Mouse (Mus musculus) frontal cortex, adult 2 months (tissue): Measurements from ENCODE around the gene Efnb3. TPM values are rescaled to one million over a fixed set of nuclear protein-coding genes. Genes with fewer than 3 reads are reported as not detected.

Source experiments
- DNase-seq, 2 experiments: peaks; one replicate each; pipeline ENCODE4 v3.0.0; 2022; ENCODE audit warnings: low spot score in 1 of 2; ENCODE audit errors: extremely low spot score in 1 of 2
- polyA plus RNA-seq: library from polyadenylated mRNA; depleted of rRNA; stranded (reverse); fragments of >200 nt; gene quantifications from 2 replicates; pipeline ENCODE4 v1.2.3, GENCODE M21; 2012; rRNA removed

Gene Efnb3
- 78.4 and 80.4 TPM in 2 replicates for polyA plus RNA-seq

GRCm38 (mm10) chr11:69559851-69560765, at the start of gene Efnb3:
Gene Efnb3, minus strand, starts transcription at chr11:69560205.
- DNase-seq = peak in 1 of 2 experiments; percentile 50

DNA sequence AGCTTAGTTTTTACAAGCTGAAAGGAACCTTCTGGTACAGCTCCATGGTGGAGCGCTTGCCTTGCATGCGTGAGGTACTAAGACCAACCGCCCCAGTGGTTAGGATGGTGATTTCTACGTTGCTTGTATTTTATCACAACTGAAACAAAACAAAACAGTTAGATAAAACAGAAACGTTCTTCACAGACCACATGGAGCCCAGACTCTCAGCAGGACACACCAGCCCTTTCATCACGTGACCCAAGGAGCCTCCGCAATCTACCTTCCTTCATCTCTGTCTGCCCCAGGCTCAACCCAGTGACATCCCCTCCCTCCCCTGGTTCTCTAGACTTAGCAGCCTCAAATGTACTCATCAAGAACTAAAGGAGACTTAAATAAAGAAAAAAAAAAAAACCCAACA, 49.4 kb upstream of the Efnb3 start:
- no peak for DNase-seq

DNA sequence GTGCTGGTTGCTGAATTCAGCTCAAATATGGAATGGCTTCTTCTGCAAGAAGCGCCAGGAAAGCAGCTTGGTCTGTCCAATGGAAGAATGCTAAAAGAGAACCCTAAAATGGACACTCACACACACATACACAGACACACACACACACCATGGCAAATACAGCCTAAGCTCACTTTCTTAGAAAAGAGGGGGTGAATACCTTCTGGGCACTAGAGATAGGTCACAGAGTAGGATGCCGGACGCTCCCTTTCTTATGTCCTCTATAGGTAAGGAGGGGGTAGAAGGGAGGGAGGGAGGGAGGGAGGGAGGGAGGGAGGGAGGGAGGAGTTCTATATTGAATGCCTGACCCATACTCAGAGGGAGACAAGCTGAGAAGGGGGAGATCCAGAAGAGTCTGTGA, 48.5 kb upstream of the Efnb3 start:
- DNase-seq = no peak

- no peak for DNase-seq
Measured at GRCm38 (mm10) chr11:69606832-69607231, 46.8 kb upstream of the Efnb3 start.

DNA sequence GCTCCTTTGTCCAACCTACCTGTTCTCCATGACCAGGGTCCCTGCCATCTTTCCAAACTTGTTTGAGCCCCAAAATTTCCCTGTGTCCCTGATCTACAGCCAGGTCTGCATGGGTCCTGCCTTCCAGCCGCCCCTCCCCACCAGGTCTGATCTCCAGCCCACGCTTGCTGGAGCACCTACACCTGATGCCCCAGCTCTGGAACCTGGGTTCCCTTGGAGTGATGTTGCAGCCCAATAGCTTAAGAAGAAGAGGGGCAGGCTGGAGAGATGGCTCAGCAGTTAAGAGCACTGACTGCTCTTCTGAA, 46.4 kb upstream of the Efnb3 start:
- no peak for DNase-seq

DNA sequence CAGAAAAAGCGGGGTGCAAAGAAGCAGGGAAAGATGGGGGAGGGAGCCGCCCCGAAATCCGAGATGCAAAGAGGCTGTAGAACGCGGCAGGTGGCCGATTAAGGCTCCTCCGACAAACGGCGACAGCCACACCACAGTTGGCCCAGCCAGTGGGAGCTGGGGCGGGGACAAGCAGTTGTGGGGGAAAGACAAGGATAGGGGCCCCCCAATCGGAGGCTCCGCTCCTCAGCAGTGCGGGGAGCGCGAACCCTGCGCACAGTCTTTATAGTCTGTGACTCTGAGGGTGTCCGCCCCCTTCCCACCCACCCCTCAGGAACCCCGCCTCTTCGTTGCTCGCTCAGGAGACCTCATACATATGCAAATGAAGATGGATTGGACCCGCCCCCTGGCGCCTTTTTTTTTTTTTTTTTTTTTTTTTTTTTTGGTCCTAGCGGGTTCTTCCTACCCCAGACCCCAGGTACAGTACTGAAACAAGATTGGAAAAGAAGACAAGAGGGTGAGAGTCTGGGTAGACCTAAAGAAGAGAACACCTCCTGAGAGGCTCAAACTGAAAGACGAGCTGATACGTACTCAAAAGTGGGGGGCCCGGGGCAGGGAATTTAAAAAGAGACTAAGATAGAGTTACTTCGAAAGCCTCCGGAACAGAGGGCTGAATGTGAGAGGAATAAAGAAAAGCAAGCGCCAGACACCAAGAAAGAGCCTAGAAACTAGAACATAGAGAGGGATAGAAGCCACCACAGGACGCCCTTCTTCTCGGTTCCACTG, 45.9 kb upstream of the Efnb3 start, which contains the start of gene Atp1b2:
TSS of gene Atp1b2 (minus strand) at position 217 of the 765 bp plus-strand sequence.
- DNase-seq = peak; percentile 43 to 80

GRCm38 (mm10) chr11:69604795-69605664, 45.0 kb upstream of the Efnb3 start:
- peak in 1 of 2 experiments; percentile 35 for DNase-seq

- DNase-seq = no peak
Measured at GRCm38 (mm10) chr11:69604347-69604746, 44.3 kb upstream of the Efnb3 start.

DNA sequence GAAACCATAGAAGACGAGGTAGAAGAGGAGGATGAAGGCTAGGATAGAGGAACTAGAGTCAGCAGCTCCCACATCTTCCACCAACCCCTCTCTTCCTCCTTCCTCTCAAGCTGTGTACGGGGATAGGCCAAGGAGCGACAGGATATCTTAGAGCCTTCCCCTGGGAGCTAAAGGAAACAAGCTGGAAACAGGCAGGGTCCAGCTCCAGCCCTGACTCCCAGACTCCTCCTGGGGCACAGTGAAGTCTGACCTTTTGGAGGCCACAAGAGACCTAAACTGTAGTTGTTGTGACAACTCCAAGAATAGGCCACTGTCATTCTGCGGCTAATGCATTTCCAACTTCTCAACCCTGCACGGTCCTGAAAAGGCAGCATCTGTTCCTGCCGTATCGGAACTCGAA, 43.5 kb upstream of the Efnb3 start:
- no peak for DNase-seq

GRCm38 (mm10) chr11:69601768-69602167, 41.8 kb upstream of the Efnb3 start:
- no peak for DNase-seq

DNA sequence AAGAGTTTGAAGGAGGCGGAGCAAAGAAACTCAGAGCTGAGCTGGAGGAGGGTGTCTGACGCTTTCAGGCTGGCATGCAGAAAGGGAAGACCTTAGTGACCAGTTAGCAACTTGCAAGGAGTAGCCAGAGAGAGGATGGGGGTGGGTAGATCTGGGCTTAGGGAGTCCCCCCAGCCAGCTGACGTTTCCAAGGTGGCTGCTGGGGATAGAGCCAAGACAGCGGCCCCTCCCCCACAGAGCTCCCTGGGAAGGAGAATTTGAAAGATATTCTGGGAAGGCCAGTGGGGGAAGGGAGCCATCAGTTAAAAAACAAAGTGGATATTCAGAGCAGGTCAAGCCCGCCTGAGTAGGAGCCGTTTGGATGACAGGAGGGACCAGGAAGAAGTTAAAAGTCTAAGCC, 40.1 kb upstream of the Efnb3 start:
- DNase-seq = peak in 1 of 2 experiments; percentile 83

DNA sequence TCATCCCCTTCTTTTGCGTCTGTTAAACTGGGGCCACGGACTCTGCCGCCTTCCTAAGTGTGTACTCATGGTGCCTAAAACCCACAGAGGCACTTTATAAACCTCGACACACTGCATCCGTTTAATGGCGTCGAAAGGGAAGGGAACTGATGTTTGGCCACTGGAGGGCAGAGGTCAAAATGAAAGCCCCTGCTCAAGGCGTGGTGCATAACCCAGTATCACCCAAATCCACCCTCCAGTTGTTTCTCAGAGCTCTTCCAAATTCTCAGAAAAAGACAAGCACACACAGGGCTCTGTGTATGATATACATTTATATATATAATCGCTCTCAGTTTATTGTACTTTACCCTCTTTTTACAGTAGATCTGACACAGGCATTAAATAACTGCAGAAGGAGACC, 39.4 kb upstream of the Efnb3 start:
- no peak for DNase-seq

- no peak for DNase-seq
Measured at GRCm38 (mm10) chr11:69594853-69595252, 34.8 kb upstream of the Efnb3 start.

DNA sequence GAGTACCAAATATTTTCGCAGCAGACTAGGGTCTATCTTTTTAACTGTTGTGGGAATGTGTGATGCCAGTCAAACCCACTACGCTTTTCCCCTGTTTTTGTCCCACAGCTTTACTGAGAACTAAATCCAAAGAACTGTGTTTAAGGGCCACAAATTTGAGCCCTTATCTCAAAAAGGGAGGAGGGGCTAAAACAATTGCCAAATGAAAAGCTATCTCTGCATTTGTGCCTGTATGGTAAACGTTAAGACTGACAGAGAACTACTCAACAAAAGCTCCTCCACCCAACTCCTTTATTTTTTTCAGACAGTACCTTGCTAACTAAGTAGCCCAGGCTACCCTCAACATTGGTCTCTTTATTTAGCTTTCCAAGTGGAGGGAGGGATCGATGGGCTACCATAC, 32.8 kb upstream of the Efnb3 start:
- no peak for DNase-seq

DNA sequence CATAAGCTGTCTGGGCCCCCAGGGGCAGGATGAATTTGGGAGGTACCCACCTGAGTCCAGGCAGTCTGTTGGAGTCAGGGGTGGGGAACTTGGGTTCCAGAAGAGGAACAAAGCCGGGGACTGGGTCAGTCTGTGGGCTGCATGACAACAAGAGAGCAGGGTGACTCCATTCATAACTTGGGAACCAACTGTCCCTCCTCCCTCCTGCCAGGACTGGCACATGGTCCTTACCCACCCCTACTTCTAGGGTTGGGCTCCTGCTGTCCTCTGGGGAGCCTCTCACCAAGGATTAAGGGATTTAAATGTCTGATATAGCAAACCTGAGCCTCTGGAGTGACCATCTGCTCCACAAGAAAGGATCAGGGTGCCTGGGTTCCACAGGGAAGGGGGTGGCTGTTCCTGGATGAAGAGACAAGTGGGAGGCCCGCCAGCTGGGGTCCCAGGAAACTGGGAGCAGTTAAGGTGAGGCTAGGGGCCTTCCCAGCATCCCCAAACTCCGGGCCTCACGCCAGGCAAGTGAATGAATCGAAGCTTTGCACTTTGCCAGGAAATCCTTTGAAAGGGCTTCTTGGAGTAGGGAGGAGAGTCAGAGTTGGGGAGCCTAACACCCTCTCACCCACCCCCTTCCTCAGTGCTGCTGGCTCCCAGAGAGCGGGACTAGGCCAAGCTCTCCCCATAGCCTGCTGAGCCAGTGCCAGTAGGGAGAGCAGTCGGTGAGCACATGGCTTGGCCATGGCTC, 32.1 kb upstream of the Efnb3 start:
- peak; percentile 55 to 78 for DNase-seq

DNA sequence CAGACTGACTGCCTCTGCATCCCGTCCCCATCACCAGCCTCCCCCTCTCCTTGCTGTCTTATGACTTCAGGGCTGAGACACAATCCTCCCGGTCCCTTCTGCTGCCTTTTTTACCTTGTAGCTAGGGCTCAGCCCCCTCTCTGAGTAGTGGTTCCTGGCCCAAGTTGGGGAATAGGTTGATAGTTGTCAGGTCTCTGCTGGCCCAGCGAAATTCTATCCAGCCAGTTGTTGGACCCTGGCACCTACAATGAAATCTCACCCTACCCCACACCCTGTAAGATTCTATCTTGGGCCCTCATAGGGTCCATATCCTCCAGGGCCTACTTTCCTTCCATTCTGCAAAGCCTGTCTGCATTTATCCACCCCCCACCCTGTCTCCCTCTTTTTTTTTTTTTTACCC, 31.4 kb upstream of the Efnb3 start:
- no peak for DNase-seq

DNA sequence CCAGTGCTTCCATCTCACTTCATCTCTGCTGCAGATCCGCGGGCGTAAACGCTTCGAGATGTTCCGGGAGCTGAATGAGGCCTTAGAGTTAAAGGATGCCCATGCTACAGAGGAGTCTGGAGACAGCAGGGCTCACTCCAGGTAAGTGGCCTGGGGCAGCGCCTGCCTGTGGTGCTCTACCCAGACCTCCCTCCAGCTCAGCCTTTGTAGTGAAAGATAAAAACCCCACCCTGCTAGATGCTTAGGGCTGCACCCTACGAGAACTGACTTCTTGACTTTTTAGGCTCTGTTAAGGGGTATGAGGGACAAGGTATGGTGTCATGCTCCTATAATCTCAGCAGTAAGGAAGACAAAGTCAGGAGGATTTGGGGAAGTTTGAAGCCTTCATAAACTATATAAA, 30.6 kb upstream of the Efnb3 start:
- no peak for DNase-seq

DNA sequence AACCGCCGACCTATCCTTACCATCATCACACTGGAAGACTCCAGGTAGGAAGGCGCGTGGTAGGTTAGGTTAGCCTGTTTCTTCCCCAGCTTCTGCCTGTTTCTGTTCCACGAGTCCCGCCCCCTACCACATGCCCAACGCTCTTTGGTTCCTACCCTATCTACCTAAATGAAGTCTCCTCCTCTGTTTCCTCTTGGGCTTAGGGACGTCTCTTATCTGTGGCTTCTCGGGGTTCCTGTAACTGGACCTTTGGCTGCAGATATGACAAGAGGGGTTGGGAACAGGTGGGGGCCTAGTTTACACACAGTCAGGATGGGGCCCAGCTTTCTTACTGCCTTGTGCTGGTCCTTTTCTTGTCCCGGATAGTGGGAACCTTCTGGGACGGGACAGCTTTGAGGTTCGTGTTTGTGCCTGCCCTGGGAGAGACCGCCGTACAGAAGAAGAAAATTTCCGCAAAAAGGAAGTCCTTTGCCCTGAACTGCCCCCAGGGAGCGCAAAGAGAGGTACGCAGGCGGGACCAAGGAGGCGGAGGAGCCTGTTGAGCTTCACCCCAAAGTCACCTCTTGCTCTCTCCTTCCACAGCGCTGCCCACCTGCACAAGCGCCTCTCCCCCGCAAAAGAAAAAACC, 29.3 kb upstream of the Efnb3 start:
- DNase-seq = no peak

DNA sequence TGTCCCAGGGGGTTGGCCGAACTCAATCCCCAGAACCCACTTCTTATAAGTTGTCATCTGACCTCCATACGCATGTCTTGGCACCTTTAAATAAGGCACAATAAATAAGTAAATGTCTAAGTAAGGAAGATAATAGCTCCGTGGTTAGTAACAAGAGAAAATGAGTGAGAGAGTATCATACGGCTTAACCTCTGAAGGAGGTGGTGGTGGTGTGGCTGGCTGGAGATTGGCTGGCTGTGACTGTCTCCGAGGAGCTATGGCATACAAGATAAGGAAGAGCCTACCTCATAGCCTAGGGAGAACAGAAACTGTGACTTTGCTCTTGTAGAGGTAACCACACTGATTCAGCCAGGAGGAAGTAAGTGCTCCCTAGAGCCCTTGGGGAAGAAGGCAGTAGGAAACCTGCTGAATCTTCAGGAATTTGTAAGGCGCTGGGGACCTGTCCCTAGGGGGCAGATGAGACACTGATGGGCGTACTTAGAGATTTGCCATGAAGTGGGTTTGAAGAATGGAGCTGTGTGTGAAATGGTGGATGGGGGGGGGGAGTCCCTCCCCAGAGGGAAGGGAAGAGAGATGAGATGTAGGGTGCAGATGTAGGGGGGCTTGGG, 25.8 kb upstream of the Efnb3 start:
- no peak for DNase-seq
